Mouse (Mus musculus) cortical plate, adult 2 months (tissue): Measurements from ENCODE around the gene Mapre3.

ENCODE experiments used
- CTCF ChIP-seq: fragments of 200-500 bp; IDR thresholded peaks from 2 replicates; pipeline ENCODE4 v1.5.1; 2011; ENCODE audit warnings: mild to moderate bottlenecking, control low read depth, low read length; ENCODE audit not compliant: insufficient read depth; ENCODE audit errors: extremely low read depth
- POLR2A ChIP-seq: fragments of 200-500 bp; IDR thresholded peaks from 2 replicates; pipeline ENCODE4 v1.6.1; 2011; ENCODE audit warnings: mild to moderate bottlenecking, low read length, control low read depth; ENCODE audit not compliant: insufficient read depth; ENCODE audit errors: extremely low read depth

- TF ChIP-seq CTCF (no peak), POLR2A (no peak)
Measured at GRCm38 (mm10) chr5:30822689-30823088, 8.2 kb downstream of the Mapre3 start.
